Mouse (Mus musculus) frontal cortex, postnatal 10 days (tissue): ENCODE data around the gene Vpreb3.
"Not testable (repeated sequence)": the region's sequence is repeated elsewhere in the genome, so short reads cannot be mapped to it uniquely, and the experiment has no call there.

Source experiments
- DNase-seq, 2 experiments: peaks; one replicate each; pipeline ENCODE4 v3.0.0; 2022; ENCODE audit warnings: low spot score in 2 of 2, mixed read lengths in 1 of 2

Vpreb3 gene

DNA sequence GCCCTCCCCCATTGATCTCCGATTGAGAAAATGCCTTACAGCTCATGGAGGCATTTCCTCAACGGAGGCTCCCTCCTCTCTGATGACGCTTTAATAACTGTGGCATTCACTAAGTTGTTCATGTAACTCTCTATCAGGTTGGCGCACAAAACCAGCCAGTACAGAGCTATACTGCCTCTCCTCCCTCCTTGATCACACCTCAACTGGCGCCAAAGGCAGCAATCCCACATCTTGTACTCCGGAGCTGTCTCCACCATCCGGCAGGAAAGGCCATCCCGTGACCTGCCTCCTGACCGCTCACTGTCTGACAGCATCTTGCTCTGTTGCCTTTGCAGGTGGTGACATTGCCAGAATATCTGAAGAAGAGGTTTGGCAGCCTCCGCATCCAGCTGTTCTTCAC is 31.0 kb downstream of the Vpreb3 start:
- DNase-seq: no peak

- DNase-seq: no peak
Measured at GRCm38 (mm10) chr10:75975216-75975615, 32.4 kb downstream of the Vpreb3 start.

- DNase-seq: no peak
Measured at GRCm38 (mm10) chr10:75978119-75978834, 35.4 kb downstream of the Vpreb3 start.

DNA sequence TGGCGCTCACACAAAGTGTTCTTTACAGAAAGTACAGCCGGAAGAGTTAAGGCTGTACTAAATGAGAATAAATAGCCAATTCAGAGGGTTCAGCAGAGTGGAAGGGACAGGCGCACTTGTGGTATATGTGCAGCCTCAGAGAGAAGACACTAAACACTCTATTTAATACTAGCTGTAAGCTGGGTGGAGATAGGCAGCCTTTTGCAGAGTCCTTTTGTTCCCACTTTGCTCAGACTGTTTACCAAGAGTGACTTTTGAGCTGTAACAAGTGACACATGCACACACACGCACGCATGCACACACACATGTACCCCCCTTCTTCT is 35.9 kb downstream of the Vpreb3 start:
- DNase-seq: no peak

DNA sequence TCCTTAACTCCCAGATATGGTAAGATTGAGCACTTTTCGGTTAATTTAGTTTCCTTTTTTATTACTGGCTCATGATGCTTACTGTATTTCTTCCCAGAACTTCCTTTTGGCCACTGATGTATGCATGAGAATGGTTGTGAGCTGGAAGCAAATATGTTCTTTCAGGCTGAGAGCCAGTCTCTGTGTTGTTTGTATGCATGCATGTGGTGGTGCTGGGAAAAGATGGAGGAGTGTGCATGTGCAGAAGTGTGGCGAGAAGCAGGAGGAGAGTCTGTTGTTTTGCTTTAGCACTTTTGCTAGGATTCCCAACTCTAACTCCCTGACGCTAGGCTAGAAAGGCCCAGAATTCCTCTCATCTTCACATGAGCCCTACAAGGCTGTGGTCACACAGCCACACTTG is 36.6 kb downstream of the Vpreb3 start:
- DNase-seq: no peak

GRCm38 (mm10) chr10:75990430-75991042 is 47.7 kb downstream of the Vpreb3 start:
- no peak for DNase-seq

DNA sequence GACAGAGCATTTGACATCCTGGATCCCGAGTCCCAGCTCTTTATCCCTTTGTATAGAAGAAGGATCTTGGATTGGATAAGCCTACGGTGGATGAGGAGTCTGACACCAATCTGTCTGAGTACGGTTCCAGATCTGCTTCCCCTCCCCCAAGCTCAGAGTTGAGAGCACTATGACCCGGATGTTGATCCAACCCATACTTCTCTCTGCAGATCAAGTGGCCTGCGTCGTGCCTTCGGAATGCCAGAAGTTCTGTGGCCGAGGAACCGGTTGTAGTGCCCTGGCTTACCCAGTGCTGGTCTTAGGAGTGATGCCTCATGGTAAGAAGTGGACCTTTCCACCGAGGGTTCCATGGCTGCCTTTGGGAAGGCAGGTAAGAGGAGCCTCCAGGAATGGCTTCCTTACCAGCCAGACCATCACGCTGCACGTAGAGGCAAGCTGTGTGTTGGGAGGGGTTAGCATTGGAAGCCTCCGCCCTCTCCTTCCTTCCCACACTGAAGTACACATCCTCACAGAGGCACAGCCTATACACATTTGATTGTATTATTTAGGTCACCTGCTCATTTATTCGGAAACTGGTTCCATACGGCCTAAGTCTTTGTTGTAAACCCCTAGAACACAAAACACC is 50.9 kb downstream of the Vpreb3 start:
- no peak for DNase-seq

DNA sequence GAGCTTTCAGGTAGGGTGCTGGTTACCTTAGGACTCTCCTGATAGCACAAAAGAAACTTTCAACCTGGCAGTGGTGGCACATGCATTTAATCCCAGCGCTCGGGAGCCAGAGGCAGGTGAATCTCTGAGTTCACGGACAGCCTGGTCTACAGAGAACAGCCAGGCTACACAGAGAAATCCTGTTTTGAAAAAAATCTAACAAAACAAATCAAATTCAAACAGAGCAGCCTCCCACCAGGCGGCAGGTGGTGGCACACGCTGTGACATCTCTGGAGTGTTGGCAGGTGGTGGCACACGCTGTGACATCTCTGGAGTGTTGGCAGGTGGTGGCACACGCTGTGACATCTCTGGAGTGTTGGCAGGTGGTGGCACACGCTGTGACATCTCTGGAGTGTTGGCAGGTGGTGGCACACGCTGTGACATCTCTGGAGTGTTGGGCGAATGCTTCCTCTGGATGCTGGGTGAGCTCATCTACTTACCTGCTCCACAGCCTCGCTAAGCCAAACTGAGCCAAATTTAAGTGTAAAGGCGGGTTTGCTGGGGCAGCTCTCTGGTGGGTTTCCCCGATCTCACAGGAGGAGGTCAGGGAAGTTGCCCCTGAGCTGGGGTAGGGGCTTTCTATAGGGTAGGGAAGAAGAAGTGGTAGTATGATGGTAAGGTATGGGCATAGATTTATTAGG is 51.8 kb downstream of the Vpreb3 start:
- not testable (repeated sequence) for DNase-seq

DNA sequence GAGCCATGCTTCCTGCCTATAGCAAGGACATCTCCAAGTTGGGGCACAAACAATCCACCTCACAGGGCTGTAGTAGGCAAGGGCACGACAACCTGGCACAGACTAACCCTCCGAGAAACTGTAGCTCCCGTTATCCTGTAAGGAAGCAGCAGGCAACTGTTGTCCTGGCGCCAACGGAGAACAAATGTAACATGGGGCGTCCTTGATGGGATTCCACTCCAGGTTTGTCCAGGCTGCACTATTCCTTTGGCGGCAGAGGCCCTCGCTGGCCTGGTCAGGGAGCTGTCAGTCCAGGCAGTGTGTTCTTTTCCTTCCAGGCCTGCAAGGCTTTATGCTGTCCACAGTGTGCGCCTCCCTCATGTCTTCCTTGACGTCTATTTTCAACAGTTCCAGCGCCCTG is 52.6 kb downstream of the Vpreb3 start:
- no peak for DNase-seq

DNA sequence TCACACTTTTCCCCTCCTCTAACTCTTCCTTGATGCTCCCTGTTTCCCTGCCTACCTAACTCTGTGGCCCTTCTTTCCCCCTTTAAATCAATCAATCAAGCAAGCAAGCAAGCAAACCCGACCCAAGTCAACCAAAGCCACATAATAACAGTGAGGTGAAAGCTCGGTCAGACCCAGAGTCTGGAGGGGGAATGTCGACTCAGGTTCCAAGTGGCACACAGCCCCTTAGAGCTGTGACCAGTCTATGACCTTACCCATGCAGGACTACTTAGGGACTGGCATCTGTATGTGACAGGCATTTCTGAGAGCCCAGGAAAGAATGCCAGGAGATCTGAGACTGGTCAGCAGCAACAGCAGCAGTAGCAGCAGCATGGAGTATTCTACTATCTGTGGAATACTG is 53.5 kb downstream of the Vpreb3 start:
- DNase-seq: no peak
